ENCODE assay signal across 8 mouse cellular contexts in the genomic region with DNA sequence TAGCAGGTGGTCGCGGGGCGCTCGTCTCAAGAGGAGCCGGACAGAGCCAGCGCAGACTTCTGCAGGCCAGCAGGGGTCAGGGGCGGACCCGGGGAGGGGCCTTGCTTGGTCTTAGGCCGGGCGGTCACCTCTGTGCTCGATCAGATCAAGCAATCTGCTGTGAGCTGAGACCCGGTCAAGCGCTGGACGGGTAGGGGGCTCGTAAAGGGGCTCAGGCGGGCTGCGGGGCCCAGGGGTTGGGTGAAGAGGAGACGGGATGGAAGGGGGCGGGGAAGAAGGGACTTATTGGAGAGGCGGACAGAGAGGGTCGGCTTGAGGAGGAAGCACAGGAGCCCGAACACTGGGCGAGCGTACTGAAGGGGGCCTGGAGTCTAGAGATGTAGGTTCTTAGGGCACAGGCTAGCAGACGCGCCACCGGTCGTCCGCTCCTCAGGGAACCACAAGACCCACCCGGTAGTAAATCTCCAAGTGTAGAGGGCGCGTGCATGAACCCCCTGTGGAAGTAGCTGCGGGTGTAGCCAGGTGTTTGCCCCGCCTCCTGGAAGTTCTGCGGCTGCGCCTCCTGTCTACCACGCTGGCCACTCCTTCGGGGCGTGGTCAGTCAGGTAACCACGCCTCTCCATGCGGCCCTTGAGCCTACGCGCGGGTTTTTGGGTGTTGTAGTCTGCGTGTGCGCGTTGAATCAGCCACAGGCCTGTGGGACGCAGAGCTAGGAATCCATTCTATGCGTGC. TPM values are rescaled to one million over a fixed set of nuclear protein-coding genes. Genes with fewer than 3 reads are reported as not detected.
DNase-seq lines count a peak whose midpoint lies in the region; ATAC-seq lines count a peak whose summit lies in the region.

No protein-coding gene starts in this region.

- peak; percentile 87 for ATAC-seq in megakaryocyte progenitor cell, adult 5-6 weeks (replicated peaks; ENCODE audit: poor library complexity)

- DNase-seq in adipocyte (ENCODE audit: low spot score) = peak; percentile 94
- DNase-seq in embryo, embryonic 10 days (ENCODE audit: low spot score) = peak; percentile 99
- DNase-seq in gastrocnemius, postnatal 10 days = peak; percentile 90
- peak; percentile 98 for DNase-seq in induced T-regulatory cell, adult 2 months (ENCODE audit: low read depth)
- DNase-seq in left cerebral cortex, adult 9 months (ENCODE audit: low spot score in 2 of 2) = peak; percentile 85 to 96
- peak; percentile 92 for DNase-seq in right cerebral cortex, postnatal 14 days
- peak; percentile 94 for DNase-seq in urinary bladder, postnatal 36 days (ENCODE audit: low spot score in 2 of 2)

RNA-seq across cellular contexts. Expression of a gene that starts 0.7 kb away (rescaled TPM):
- 1 to 10 TPM; 6.5 to 7.0 TPM for total RNA-seq in gastrocnemius, postnatal 10 days (2021)
- total RNA-seq in megakaryocyte progenitor cell, adult 5-6 weeks (2015) = 23.8 and 25.6 TPM in 2 replicates
- total RNA-seq in megakaryocyte progenitor cell, adult 5-6 weeks (2017) = 22.0 and 26.9 TPM in 2 replicates

Comparison
In these comparisons a context has a peak if more than half of its experiments do, and no peak if none do; other contexts are left out.
1. Peak in every context shown above with its lines: DNase-seq and ATAC-seq.